Mouse (Mus musculus) limb, embryonic 11.5 days (tissue): ENCODE data around the gene Rasgrf2. TPM values are rescaled to one million over a fixed set of nuclear protein-coding genes. Genes with fewer than 3 reads are reported as not detected.

Source experiments
- ATAC-seq: fragments of 200-750 bp; cut with Nextera tagmentation; 2 replicates; pipeline ENCODE4 v1.8.0; 2017; ENCODE audit warnings: low read depth; ENCODE audit not compliant: insufficient number of reproducible peaks, low FRiP score, low TSS enrichment
- DNase-seq: peaks from one replicate; pipeline ENCODE4 v3.0.0-alpha.2; 2015; ENCODE audit warnings: low spot score
- H3K27ac ChIP-seq: fragments of 300-500 bp; sonication (generic); replicated peaks from 2 replicates; pipeline ENCODE4 v1.5.1; 2014; ENCODE audit warnings: low read depth, mild to moderate bottlenecking, low read length
- H3K27me3 ChIP-seq: fragments of 300-500 bp; sonication (generic); 2 replicates; pipeline ENCODE4 v1.6.1; 2014; ENCODE audit warnings: mild to moderate bottlenecking, low read length, mixed read lengths; ENCODE audit not compliant: control insufficient read depth, insufficient read depth
- H3K36me3 ChIP-seq: fragments of 300-500 bp; sonication (generic); 2 replicates; pipeline ENCODE4 v1.6.1; 2014; ENCODE audit warnings: mild to moderate bottlenecking, low read length, moderate library complexity, mixed read lengths; ENCODE audit not compliant: control insufficient read depth, insufficient read depth
- H3K4me1 ChIP-seq: fragments of 300-500 bp; sonication (generic); 2 replicates; pipeline ENCODE4 v1.6.1; 2014; ENCODE audit warnings: low read length, mixed read lengths; ENCODE audit not compliant: control insufficient read depth, insufficient read depth
- H3K4me2 ChIP-seq: fragments of 300-500 bp; sonication (generic); 2 replicates; pipeline ENCODE4 v1.6.1; 2014; ENCODE audit warnings: low read depth, mild to moderate bottlenecking, moderate library complexity; ENCODE audit not compliant: severe bottlenecking
- H3K4me3 ChIP-seq: fragments of 300-500 bp; sonication (generic); 2 replicates; pipeline ENCODE4 v1.5.1; 2014; ENCODE audit warnings: low read depth, low read length
- H3K9ac ChIP-seq: fragments of 300-500 bp; sonication (generic); 2 replicates; pipeline ENCODE4 v1.6.1; 2014; ENCODE audit warnings: mild to moderate bottlenecking, low read length
- H3K9me3 ChIP-seq: fragments of 300-500 bp; sonication (generic); 2 replicates; pipeline ENCODE4 v1.6.1; 2016; ENCODE audit warnings: low read length; ENCODE audit not compliant: control insufficient read depth
- WGBS: fragments of 180-500 bp; shearing (Covaris S2); extraction: QIAGEN DNeasy Blood & Tissue Kit; methylation state at CpG from one replicate; pipeline ENCODE4 v1.1.7; 2014; 5-methylcytosine and 5-hydroxymethylcytosine counted together
- polyA plus RNA-seq: library from polyadenylated mRNA; unstranded; fragments of >200 nt; fragmentation: Nextera tagmentation; extraction: Ambion mirVana; gene quantifications from 2 replicates; pipeline ENCODE4 v1.2.1, GENCODE M21; 2014

The Rasgrf2 gene
- polyA plus RNA-seq, 1 experiment from 2014 or later: 0.05 TPM

DNA sequence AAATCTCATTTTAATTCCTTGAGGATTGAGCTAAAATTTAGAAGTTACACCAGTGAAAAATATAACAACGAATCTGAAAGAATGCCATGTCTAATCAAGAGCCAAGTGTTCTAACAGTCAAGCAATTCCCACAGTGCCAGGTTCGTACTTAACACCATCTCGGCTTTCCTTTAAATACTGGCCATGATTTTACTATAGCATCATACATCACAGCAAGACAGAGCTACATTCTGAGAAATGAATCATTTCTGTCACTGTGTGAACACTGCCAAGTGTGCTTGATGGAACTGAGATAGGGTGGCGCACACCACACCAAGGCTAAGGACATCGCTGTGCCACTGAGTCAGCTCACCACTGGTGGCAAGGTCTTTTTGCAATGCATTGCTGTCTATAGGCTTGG is 5.6 kb downstream of the Rasgrf2 start:
- Histone ChIP-seq H3K4me1 (no peaks in the 10 kb centered on the region), H3K27me3 (peaks cover 13% of the 10 kb centered on the region), H3K4me2 (no peak overlapping the region), H3K36me3 (no peaks in the 10 kb centered on the region), H3K9me3 (no peaks in the 10 kb centered on the region), H3K9ac (no peak overlapping the region), H3K4me3 (no peak overlapping the region), H3K27ac (no peak overlapping the region)
- 93% methylated on average over 5 of the region's 5 CpGs for WGBS
- DNase-seq (no peak), ATAC-seq (no peak)

DNA sequence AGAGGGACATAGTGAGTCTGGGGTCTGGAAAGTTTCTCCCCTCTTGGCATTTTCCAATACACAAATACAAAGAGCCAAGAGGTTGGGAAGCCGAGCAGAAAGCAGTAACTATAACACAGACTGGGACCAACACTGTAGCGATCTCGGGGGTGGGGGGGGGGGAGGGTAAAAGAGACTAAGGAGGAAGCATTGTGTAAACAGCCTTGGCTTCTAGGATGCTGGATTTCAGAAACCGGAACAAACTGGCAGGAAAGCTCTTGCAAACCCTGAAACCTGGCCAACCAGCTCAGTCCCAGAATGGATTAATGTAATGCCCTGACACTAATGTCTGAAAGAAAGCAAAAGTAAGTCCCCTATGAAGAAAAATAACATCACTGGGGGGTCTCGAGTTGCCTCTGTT is 11.8 kb downstream of the Rasgrf2 start:
- H3K4me2 ChIP-seq: no peak overlapping the region
- no peak overlapping the region for H3K4me3 ChIP-seq
- no peaks in the 10 kb centered on the region for H3K9me3 ChIP-seq
- H3K27me3 ChIP-seq: no peaks in the 10 kb centered on the region
- DNase-seq: no peak
- 70% methylated on average over 5 of the region's 5 CpGs for WGBS
- no peaks in the 10 kb centered on the region for H3K36me3 ChIP-seq
- no peak for ATAC-seq
- no peaks in the 10 kb centered on the region for H3K4me1 ChIP-seq
- H3K27ac ChIP-seq: no peak overlapping the region
- no peak overlapping the region for H3K9ac ChIP-seq

DNA sequence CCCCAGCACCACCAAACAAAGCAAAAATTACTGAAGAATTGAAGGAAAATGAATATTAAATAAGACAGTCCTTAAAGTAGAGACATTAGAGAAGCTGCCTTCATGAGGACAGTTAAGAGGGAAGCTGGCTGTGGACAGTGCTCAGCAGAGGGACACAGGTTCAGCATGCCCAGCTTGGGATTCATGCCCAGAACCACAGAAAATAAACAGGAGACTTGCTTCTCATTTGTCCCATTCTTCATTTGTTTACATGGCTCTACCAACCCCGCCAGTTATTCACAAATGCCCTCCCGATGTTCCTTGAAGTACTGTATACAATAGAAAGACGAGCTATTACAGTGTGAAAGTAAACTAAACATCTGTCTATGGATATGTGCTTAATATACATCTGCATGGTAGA is 17.4 kb downstream of the Rasgrf2 start:
- H3K27me3 ChIP-seq: no peaks in the 10 kb centered on the region
- H3K4me3 ChIP-seq: no peak overlapping the region
- H3K4me1 ChIP-seq: no peaks in the 10 kb centered on the region
- H3K9me3 ChIP-seq: no peaks in the 10 kb centered on the region
- H3K4me2 ChIP-seq: no peak overlapping the region
- ATAC-seq: no peak
- DNase-seq: no peak
- H3K27ac ChIP-seq: no peak overlapping the region
- WGBS: 75% methylated on average over 3 of the region's 3 CpGs
- H3K36me3 ChIP-seq: no peaks in the 10 kb centered on the region
- no peak overlapping the region for H3K9ac ChIP-seq

DNA sequence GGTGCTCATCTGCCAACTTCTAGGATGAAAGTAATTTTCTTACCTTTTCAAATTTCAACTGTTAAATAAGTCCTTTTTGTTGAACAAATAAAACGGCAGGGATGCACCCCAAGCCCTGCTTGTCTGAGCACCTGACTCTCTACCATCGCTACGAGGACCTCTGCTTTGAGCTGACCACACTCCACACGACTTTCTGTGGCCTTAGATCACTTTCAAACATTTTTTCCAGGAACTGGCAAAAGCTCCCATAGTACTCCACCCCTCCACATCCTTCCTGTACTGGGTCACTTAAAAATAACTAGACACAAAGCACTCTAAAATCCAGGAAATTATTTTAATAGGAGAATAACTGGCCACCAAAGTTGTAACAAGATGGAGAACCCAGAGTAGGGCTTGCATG is 23.2 kb downstream of the Rasgrf2 start:
- Histone ChIP-seq H3K36me3 (no peaks in the 10 kb centered on the region), H3K9ac (no peak overlapping the region), H3K4me3 (no peak overlapping the region), H3K4me2 (no peak overlapping the region), H3K27ac (no peak overlapping the region), H3K4me1 (no peaks in the 10 kb centered on the region), H3K27me3 (no peaks in the 10 kb centered on the region), H3K9me3 (no peaks in the 10 kb centered on the region)
- WGBS: 77% methylated on average over 4 of the region's 4 CpGs
- no peak for DNase-seq
- ATAC-seq: no peak

DNA sequence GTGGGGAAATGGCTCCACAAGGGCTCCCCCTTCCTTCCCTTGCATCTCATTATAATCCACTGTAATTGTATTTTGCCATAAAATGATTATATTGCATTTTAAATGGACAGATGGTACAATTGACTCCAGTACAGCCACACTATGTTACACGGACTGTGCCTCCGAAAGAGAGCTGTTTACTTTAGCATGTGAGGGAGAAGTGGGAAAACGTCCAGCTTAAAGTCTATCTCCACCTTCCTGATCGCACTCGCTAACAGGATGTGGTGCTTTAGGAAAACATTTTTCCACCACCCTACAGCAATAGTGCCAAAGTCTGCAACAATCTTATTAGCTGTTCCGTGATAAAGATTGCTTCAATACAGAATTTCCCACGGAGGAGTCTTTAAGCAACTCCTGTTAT is 27.2 kb downstream of the Rasgrf2 start:
- Histone ChIP-seq H3K9me3 (no peaks in the 10 kb centered on the region), H3K4me3 (no peak overlapping the region), H3K36me3 (no peaks in the 10 kb centered on the region), H3K9ac (no peak overlapping the region), H3K27ac (no peak overlapping the region), H3K27me3 (no peaks in the 10 kb centered on the region), H3K4me2 (no peak overlapping the region), H3K4me1 (no peaks in the 10 kb centered on the region)
- WGBS: 88% methylated on average over 7 of the region's 7 CpGs
- no peak for ATAC-seq
- no peak for DNase-seq

DNA sequence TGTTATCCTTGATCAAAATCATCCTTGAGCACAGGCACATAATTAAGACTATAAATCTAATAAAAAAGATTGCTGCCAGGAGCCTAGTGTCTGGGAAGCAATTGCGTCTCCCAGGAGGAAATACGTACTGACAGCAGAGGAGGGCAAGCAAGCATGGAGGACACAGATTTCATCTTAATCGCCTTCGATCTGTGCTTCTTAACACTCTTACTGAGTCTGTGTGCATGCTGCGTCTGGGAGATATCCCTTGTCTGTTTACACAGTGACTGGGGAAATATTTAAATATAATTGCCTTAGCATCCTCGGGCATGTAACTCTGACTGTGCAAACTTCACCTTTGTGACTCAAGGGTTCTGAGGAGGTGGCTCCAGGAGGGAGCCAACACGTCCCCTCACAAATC is 33.0 kb downstream of the Rasgrf2 start:
- no peak for DNase-seq
- ATAC-seq: no peak
- H3K4me3 ChIP-seq: no peak overlapping the region
- H3K36me3 ChIP-seq: no peaks in the 10 kb centered on the region
- no peak overlapping the region for H3K4me2 ChIP-seq
- H3K9me3 ChIP-seq: no peaks in the 10 kb centered on the region
- no peak overlapping the region for H3K27ac ChIP-seq
- 79% methylated on average over 7 of the region's 7 CpGs for WGBS
- H3K4me1 ChIP-seq: no peaks in the 10 kb centered on the region
- no peak overlapping the region for H3K9ac ChIP-seq
- H3K27me3 ChIP-seq: no peaks in the 10 kb centered on the region

DNA sequence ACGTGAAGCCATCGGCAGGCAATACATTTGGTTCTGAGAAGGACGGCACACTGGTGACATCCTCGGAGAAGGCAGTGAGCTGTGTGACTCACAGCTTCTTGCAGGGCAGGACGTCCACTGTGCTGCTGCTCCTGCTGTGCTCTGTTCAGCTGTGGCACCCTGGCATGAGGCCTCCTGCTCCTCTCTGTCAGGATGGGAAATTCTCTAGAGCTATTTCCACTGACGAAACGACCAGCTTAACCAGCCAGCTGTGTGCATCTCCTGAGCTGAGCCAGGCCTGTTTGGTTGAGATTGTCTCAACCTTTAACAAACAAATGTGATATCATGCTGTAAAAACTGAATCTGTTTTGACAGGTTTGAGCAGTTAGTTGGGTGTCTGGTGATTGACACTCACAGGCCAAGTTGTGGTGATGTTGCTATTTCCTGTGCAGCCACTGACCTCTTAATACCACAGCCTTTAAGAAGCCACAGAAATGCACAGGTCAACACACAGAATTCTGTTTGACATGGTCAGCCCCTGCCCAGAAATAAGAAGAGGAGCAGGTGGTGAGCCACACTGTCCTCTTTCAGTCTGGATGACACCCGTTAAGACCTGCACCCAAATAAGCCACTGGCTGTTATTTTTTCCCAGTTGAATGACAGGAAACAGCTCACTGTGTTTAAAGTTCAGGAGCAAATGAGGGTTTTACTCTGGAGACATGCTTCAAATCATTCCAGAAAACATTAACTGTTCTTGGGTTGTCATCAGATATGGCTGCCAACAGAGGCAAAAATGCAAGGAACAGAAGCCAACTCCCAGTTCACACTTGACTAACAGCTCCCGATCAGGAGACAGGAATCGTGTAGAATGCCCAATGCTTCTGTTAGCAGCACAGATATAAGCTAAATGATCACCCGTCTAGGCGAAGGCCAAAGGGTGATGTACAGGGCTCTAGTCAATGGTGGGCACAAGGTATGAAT is 36.0 kb downstream of the Rasgrf2 start:
- no peaks in the 10 kb centered on the region for H3K36me3 ChIP-seq
- no peaks in the 10 kb centered on the region for H3K9me3 ChIP-seq
- no peak overlapping the region for H3K9ac ChIP-seq
- DNase-seq (no peak), ATAC-seq (no peak)
- no peak overlapping the region for H3K27ac ChIP-seq
- H3K27me3 ChIP-seq: no peaks in the 10 kb centered on the region
- no peaks in the 10 kb centered on the region for H3K4me1 ChIP-seq
- WGBS: 76% methylated on average over 12 of the region's 12 CpGs
- H3K4me2 ChIP-seq: no peak overlapping the region
- no peak overlapping the region for H3K4me3 ChIP-seq

DNA sequence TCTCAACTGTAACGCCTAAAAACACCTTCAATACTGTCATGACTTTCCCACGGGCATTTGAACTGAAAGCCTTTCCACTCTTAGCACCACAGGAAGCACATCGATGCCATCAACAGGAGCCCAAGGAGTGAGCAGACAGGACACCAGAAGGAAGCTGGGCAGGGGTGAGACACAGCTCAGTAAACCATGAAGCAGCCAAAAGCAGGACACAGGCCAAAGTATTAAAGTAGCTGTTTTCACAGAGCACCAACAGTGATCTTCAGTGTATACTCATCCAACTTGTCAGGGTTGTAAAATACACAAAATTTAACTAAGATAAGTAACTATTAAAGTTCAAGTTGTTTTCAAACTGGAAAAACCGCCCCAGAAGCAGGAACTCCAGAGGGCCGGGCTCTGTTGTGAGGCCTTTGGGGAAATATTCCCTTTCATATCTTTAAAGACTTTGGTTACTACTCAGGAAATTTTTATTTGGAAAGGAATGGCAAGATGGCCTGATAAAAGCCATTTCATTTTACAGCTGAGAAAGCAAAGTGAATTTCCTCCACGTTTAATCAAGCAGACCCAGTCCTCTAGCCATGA is 37.7 kb downstream of the Rasgrf2 start:
- H3K27me3 ChIP-seq: no peaks in the 10 kb centered on the region
- no peak overlapping the region for H3K9ac ChIP-seq
- ATAC-seq (no peak), DNase-seq (no peak)
- 89% methylated on average over 6 of the region's 6 CpGs for WGBS
- no peak overlapping the region for H3K27ac ChIP-seq
- H3K4me1 ChIP-seq: no peaks in the 10 kb centered on the region
- H3K36me3 ChIP-seq: no peaks in the 10 kb centered on the region
- no peak overlapping the region for H3K4me2 ChIP-seq
- H3K9me3 ChIP-seq: no peaks in the 10 kb centered on the region
- no peak overlapping the region for H3K4me3 ChIP-seq
